Mouse (Mus musculus) megakaryocyte, embryonic 14.5 days (primary cell): ENCODE measurements around the gene Nr1i3. TPM values are rescaled to one million over a fixed set of nuclear protein-coding genes. Genes with fewer than 3 reads are reported as not detected.
A peak's percentile ranks its signal among the peaks of the same experiment; 100 is the strongest.

ENCODE experiments used
- H3K27me3 ChIP-seq: replicated peaks from 2 replicates; pipeline ENCODE3; 2012; ENCODE audit warnings: inconsistent platforms
- H3K36me3 ChIP-seq: replicated peaks from 2 replicates; pipeline ENCODE3; 2012; ENCODE audit warnings: low read length, inconsistent platforms, mixed read lengths
- H3K4me1 ChIP-seq: 2 replicates; pipeline ENCODE4 v1.6.1; 2012; ENCODE audit warnings: inconsistent platforms
- H3K4me3 ChIP-seq: replicated peaks from 2 replicates; pipeline ENCODE3; 2012; ENCODE audit warnings: moderate library complexity, mild to moderate bottlenecking, inconsistent platforms
- H3K9me3 ChIP-seq: 2 replicates; pipeline ENCODE4 v1.6.1; 2012; ENCODE audit warnings: inconsistent platforms
- FLI1 ChIP-seq: IDR thresholded peaks from 2 replicates; pipeline ENCODE4 v1.6.1; 2012; ENCODE audit warnings: low read length, inconsistent platforms, mixed read lengths
- GATA1 ChIP-seq: IDR thresholded peaks from 3 replicates; pipeline ENCODE4 v1.6.1; 2012; ENCODE audit warnings: mixed read lengths, low read length, inconsistent platforms, borderline replicate concordance
- polyA plus RNA-seq: library from polyadenylated mRNA; stranded (reverse); fragments of >175 nt; gene quantifications from 2 replicates; pipeline ENCODE4 v1.2.3, GENCODE M21; 2012; ENCODE audit warnings: low replicate concordance; ENCODE audit not compliant: insufficient read depth

Gene Nr1i3
- polyA plus RNA-seq, 1 experiment = not detected

DNA sequence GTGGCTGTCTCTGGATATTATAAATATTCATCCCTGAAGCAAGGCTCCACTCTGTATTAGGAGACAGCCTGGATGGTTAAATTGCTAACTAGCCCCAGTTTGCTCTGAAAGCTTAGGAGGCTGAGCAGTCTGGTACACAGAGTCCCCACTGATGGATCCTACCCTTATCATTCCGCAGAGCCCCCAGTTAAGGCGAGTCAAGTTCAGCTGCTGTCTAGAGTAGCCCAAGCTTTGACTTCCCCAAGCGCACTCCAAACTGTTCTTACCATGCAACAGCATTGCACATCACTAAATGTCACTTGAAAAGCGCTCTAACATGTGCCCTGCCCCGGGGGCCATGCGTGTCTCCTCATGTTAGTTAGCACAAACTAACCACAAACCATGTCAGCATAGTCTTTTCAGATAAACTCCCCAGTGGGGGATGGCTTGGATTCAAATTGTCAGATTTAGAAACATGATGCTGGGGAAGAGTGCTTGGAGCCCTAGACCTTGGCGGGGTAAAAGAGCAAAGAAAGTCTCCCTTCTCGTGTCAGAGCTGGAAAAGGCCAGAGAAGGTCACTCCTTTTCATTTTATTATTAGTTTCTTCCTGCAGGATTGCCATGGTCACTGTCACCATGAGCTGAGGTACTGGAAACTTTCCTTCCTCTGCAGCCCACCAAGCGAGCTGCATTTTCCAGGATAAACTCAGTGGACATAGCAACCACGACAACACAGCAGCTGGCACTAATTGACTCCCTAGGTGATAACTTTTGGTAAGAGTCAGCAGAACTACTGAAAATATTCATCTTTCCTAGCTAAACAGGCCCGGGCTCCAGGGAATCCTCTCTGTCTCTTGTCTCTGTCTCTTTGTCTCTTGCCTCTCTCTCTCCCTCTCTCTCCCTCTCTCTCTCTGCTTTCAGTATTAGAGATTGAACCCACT is 19.6 kb upstream of the Nr1i3 start:
- Histone ChIP-seq H3K36me3 (peaks cover 16% of the 10 kb centered on the region), H3K4me3 (peak overlapping the region; percentile 94), H3K4me1 (peaks cover 38% of the 10 kb centered on the region), H3K27me3 (peaks cover 59% of the 10 kb centered on the region), H3K9me3 (peaks cover 16% of the 10 kb centered on the region)
- TF ChIP-seq GATA1 (no peak), FLI1 (no peak)

DNA sequence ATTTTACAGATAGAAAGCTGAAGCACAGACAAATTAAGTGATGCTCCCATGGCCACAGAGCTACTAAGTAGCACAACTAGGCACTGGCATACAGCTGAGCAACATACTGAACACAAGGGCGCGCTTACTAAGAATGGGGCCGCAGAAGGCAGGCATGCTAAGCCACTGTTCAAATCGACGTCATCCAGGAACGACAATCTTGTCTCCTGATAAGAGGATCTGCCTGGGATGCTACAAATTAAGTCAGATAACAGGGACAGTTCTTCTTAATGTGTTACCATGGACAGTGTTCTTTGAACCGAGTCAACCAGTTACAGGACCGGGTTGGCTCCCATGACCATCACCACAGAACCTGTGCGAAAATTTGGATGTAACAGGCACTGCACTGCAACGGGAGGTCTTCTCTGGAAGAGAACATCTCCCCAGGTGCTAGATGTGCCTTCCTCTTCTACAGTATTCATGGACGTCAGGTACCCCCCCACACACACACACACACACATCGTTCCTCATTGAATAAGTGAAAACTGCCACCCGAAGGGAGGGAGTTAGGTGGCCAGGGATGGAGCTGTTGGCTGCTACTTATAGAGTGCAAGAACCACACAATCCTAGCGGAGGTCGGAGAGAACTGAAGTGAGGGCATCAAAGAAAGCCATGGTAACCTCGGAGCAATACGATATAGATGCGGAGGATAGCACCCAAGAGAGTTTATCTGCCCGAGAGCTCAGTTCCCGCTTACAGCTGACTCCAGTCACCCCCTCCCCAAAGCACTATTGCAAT is 18.5 kb upstream of the Nr1i3 start:
- Histone ChIP-seq H3K4me1 (peaks cover 31% of the 10 kb centered on the region), H3K9me3 (peaks cover 16% of the 10 kb centered on the region), H3K36me3 (peaks cover 16% of the 10 kb centered on the region), H3K27me3 (peaks cover 60% of the 10 kb centered on the region), H3K4me3 (peak overlapping the region; percentile 94)
- TF ChIP-seq FLI1 = no peak
- no peak for TF ChIP-seq GATA1

DNA sequence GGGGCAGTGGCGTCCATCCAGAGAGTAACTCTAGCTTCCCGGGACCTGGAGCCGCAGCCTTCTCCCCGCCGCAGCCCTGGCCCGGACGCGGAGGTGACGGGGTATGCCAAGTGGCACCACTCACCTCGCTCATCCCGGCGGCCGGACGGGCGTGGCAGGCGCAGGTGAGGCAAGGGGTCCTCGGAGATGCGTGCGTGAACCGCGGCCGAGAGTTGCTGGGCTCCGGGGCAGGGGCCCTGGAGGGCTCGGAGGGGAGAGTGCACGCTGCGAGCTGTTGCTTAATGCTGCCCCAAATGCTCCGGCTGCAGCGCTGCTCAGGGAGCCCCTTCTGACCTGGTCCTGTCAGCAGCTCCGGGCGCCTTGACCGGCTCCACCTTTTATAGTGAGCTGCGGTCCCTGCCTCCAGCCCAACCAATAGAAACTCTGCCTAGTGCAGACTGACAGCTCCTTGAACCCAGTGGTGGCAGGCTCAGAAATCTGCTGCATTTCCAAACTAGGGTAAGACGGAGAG is 17.8 kb upstream of the Nr1i3 start, which contains the start of gene Pcp4l1:
TSS of gene Pcp4l1 (minus strand) at position 382 of the 511 bp plus-strand sequence.
- peaks cover 9% of the 10 kb centered on the region for H3K36me3 ChIP-seq
- peaks cover 31% of the 10 kb centered on the region for H3K4me1 ChIP-seq
- TF ChIP-seq GATA1 (no peak), FLI1 (no peak)
- H3K27me3 ChIP-seq = peaks cover 56% of the 10 kb centered on the region
- peaks cover 9% of the 10 kb centered on the region for H3K9me3 ChIP-seq
- peak within 1 kb of the TSS; percentile 94 for H3K4me3 ChIP-seq

DNA sequence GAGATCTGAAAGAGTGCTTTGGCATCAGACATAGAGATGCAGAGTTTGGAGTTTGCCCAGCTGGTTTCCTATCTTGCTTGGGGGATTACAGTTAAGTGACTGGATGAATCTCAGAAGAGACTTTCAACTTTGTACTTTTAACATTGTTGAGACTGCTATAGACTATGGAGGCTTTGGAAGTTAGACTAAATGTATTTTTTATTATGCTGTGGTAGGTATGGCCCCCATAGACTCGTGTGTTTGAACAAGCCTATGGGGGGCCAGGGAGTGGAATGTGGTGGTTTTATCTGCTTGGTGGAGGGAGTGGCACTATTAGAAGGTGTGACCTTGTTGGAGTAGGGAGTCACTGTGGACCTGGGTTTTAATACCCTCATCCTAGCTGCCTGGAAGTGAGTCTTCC is 14.2 kb upstream of the Nr1i3 start:
- peaks cover 27% of the 10 kb centered on the region for H3K27me3 ChIP-seq
- peaks cover 19% of the 10 kb centered on the region for H3K4me1 ChIP-seq
- no peak overlapping the region for H3K4me3 ChIP-seq
- no peak for TF ChIP-seq FLI1
- H3K36me3 ChIP-seq = no peaks in the 10 kb centered on the region
- peaks cover 9% of the 10 kb centered on the region for H3K9me3 ChIP-seq

DNA sequence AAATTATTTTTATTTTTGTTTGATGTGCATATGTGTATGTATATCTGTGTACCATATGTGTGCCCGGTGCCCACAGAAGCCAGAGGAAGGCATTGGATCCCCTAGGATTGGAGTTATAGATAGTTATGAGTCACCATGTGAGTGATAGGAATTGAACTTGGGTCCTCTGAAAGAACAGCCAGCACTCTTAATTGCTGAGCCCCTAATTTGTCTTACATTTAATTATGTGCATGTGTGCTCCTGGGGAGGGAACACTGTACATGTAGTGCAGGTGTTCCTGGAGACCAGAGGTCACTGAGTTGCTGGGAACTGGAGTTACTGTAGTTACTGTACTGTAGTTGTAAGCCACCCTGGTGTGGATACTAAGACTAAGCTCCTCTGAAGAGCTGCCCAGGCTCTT is 13.0 kb upstream of the Nr1i3 start:
- TF ChIP-seq FLI1 (no peak), GATA1 (no peak)
- no peaks in the 10 kb centered on the region for H3K36me3 ChIP-seq
- peaks cover 9% of the 10 kb centered on the region for H3K9me3 ChIP-seq
- peaks cover 18% of the 10 kb centered on the region for H3K27me3 ChIP-seq
- H3K4me1 ChIP-seq = peaks cover 22% of the 10 kb centered on the region
- H3K4me3 ChIP-seq = no peak overlapping the region

DNA sequence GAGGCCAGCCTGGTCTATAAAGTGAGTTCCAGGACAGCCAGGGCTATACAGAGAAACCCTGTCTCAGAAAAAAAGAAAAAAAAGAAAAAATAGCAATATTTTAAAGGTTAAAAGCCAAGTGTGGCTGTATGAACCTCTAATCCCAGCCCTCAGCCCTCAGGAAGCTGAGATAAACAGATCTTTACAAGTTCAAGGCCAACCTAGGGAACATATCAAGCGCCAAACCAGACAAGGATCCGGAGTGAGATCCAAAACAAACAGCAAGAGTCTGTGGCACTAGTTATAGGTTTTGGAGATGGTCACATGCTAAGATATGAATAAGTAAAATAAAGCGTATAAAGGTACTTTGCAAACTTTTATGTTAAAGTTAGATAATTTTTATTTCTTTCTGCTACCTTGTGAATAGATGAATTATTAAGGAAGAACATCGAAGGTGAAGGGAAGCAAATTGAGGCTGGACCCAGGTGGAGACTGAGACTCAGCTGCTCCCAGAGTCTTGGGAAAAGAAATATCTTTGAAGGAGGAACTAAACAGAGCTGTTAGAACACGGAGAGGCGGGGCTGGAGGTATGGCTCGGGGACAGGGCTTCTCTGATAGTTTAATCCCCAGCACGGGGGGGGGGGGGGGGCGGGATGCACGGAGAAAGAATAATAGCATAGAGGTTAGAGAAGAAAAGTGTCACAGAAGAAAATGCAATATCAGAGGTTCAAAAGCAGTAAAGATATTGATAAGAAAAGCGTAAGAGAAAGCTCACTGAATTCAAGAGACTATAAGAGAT is 10.1 kb upstream of the Nr1i3 start:
- no peak overlapping the region for H3K4me3 ChIP-seq
- H3K36me3 ChIP-seq = peaks cover 3% of the 10 kb centered on the region
- peaks cover 10% of the 10 kb centered on the region for H3K27me3 ChIP-seq
- TF ChIP-seq GATA1 (no peak), FLI1 (no peak)
- H3K4me1 ChIP-seq = peaks cover 32% of the 10 kb centered on the region
- H3K9me3 ChIP-seq = peaks cover 9% of the 10 kb centered on the region

DNA sequence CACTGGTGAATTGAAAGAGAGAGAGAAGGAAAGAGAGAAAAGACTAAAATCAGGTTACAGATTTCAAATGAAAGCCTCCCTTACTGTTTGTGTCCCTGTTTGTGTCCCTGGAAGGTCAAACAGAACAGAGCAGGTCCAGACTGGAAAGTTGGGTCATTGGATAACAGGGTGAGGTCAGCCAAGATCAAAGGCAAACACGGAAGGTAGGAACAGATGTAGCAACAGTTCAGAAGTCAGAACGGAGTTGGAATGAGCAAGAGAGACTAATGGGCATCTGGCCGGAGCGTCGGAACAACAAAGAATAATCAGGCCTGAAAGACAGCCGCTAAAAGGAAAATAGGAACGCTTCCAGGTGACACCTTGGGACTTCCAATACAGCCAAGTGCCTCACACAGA is 9.5 kb upstream of the Nr1i3 start:
- Histone ChIP-seq H3K27me3 (peaks cover 7% of the 10 kb centered on the region), H3K9me3 (peaks cover 7% of the 10 kb centered on the region), H3K4me1 (peaks cover 36% of the 10 kb centered on the region), H3K36me3 (peaks cover 3% of the 10 kb centered on the region), H3K4me3 (no peak overlapping the region)
- TF ChIP-seq FLI1 (no peak), GATA1 (no peak)

DNA sequence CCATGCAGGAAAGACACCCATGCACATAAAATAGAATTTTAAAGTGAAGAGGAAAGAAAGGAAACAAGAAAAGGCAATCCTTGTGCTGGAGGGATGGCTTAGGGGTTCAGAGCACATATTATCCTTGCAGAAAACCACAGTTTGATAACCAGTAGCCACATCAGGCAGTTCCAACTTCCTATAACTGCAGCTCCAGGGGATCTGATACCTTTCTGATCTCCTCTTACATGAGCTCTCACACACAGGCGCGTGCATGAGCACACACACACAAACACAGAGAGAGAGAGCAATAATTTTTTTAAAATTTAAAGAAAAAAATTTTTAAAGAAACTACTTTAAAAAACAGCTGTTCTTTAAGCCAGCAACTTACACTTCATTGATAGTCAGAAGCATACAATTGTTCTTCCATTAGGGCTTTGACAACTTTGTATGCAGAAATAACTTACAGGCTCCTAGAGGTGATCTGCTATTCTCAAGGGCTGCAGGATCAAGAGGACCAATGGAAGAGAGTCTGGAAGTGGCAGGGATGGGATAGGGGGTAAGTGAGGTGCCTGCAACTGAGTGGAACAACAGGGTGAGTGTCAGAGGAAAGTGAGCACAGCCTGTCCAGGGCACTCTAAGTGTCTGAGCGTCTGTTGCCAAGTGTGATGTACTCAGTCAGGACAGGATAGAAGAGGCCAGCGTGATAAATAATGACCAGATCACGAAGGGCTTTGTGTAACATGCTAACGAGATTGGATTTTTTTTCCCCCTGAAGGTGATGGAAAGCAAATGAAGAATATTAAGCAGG is 7.9 kb upstream of the Nr1i3 start:
- H3K36me3 ChIP-seq = peaks cover 3% of the 10 kb centered on the region
- no peak for TF ChIP-seq FLI1
- no peak for TF ChIP-seq GATA1
- H3K4me3 ChIP-seq = peak overlapping the region; percentile 43
- peaks cover 7% of the 10 kb centered on the region for H3K9me3 ChIP-seq
- H3K4me1 ChIP-seq = peaks cover 52% of the 10 kb centered on the region
- H3K27me3 ChIP-seq = peaks cover 3% of the 10 kb centered on the region

DNA sequence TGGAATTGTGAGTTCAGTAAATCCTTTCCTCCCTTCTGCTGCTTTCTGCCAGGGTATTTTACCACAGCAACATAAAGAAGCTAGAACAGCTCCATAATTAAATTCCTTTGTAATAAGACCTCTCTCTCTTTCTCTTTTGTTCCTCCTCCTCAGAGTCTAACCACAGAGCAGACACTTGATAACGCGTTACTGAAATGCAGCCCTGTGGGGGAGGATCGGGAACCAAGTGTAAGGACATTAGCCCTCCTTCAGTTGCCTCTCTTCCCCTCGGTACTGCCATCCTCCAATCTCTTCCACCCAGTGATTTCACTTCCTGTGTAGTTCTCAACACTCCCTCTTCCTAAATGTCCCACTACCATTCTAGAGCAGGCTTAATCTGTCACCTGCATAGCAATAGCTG is 4.4 kb upstream of the Nr1i3 start:
- H3K4me3 ChIP-seq = peak overlapping the region; percentile 42
- peaks cover 3% of the 10 kb centered on the region for H3K36me3 ChIP-seq
- H3K9me3 ChIP-seq = peaks cover 7% of the 10 kb centered on the region
- peaks cover 8% of the 10 kb centered on the region for H3K27me3 ChIP-seq
- peaks cover 62% of the 10 kb centered on the region for H3K4me1 ChIP-seq
- TF ChIP-seq GATA1 (no peak), FLI1 (no peak)
